Mouse (Mus musculus): ENCODE measurements around the gene Nab2. TPM values are rescaled to one million over a fixed set of nuclear protein-coding genes. Genes with fewer than 3 reads are reported as not detected.

Gene Nab2
- 4.9 and 5.5 TPM in 2 replicates for polyA plus RNA-seq (2014; fragmentation: Nextera tagmentation; extraction: Ambion mirVana)

DNA sequence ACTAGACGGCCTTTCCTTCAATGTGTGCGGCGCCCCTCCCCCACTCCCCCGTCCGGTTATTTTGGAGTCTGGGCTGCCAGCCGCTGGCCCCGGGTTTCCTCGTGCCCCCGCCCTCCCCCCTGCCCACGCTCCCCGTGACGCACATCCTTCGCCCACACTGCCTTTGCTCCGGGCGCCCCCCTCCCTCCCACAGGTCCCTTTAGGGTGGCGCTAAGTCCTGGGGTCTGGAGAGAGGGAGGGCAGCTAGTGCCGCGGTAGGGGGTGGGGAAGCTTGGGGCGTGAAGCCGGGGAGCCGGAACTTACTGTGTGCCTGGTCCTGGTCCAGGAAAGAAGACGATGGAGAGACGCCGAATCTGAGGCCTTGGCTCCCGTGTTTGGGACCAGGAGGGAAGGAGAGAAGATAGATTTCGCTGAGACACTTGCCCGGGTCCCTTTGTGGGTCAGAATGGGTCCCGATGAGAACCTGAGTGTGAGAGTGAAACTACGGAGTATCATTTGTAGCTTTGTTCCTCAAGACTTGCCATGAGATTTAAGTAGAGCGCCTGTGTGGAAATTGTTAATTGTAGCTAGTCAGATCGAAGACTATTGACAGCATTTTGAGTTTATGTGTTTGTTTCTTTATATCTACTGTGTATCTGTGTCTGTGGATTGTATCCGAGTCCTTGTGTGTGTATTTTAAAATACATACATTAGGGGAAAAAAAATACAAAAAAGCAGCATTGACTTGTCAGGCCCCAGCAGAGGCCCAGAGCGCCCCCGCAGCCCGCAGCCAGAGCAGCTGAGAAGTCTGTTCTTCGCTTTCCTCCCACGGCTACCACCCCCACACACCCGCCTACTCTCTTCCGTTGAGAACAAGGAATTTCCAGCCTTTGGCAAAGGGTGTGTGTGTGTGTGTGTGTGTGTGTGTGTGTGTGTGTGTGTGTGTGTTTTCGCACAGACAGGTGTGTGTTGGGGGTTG is at the start of gene Nab2:
Gene Nab2, minus strand, starts transcription at position 476 of the 958 bp plus-strand sequence.
- Histone ChIP-seq H3K27ac (ENCODE audit: low read depth, low read length) (peak within 1 kb of the TSS; percentile 75), H3K4me3 (ENCODE audit: low read depth, low read length) (peak within 1 kb of the TSS; percentile 54), H3K36me3 (ENCODE audit: control insufficient read depth, insufficient read depth, low read length) (no peaks in the 10 kb centered on the region), H3K4me2 (ENCODE audit: low read depth, low read length, severe bottlenecking) (peak within 1 kb of the TSS; percentile 64), H3K27me3 (ENCODE audit: control insufficient read depth, insufficient read depth, low read length) (peaks cover 49% of the 10 kb centered on the region), H3K9ac (ENCODE audit: low read length) (peak within 1 kb of the TSS; percentile 55), H3K4me1 (replicated peaks; ENCODE audit: control insufficient read depth, insufficient read depth, low read length) (peaks cover 24% of the 10 kb centered on the region), H3K9me3 (ENCODE audit: control insufficient read depth, low read length) (no peaks in the 10 kb centered on the region)
- DNase-seq (ENCODE audit: low spot score) (peak; percentile 77), ATAC-seq (replicated peaks; ENCODE audit: low FRiP score) (peak; percentile 19; the same call in 1 of the 2 replicates)
- 3% methylated on average over 39 of the region's 40 CpGs for WGBS

DNA sequence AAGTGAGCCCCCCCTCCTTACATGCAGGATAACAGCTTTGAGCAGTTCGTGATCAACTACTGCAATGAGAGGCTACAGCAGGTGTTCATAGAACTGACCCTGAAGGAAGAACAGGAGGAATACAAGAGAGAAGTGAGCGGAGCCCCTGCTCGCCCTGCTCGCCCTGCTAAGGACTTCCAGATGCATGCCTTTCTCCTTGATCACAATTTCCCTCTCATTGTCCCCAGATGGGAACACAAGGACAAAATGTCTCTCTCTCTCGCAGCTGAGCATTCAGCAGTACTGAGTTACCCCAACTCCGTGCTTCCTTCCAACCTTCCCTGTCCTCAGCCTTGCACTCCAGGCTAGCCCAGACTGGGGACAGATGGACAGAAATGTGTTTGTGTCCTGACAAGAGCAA is 44.4 kb upstream of the Nab2 start:
- Histone ChIP-seq H3K27ac (ENCODE audit: low read depth, low read length) (no peak overlapping the region), H3K4me2 (ENCODE audit: low read depth, low read length, severe bottlenecking) (no peak overlapping the region), H3K4me1 (replicated peaks; ENCODE audit: control insufficient read depth, insufficient read depth, low read length) (no peaks in the 10 kb centered on the region), H3K9me3 (ENCODE audit: control insufficient read depth, low read length) (no peaks in the 10 kb centered on the region), H3K9ac (ENCODE audit: low read length) (no peak overlapping the region), H3K36me3 (ENCODE audit: control insufficient read depth, insufficient read depth, low read length) (no peaks in the 10 kb centered on the region), H3K4me3 (ENCODE audit: low read depth, low read length) (no peak overlapping the region), H3K27me3 (ENCODE audit: control insufficient read depth, insufficient read depth, low read length) (no peaks in the 10 kb centered on the region)
- DNase-seq (ENCODE audit: low spot score) (peak; percentile 39), ATAC-seq (replicated peaks; ENCODE audit: low FRiP score) (no peak)
- WGBS, result 76% methylated on average over 6 of the region's 6 CpGs

DNA sequence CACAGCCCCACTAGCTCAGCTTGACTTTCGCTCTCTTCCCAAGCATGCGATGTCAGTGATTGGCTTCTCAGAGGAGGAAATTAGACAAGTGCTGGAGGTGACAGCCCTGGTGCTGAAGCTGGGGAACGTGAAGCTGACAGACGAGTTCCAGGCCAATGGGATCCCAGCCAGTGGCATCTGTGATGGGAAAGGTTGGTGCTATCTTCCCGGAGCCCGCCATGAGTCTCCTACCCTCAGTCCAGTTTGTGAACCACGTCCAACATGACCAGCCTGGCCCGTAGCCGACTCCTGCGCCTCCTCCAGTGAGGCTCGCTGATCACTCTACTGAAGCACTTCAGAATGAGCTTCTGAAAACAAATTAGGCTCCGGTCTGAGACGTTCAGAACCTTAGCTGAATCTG is 42.0 kb upstream of the Nab2 start:
- Histone ChIP-seq H3K4me3 (ENCODE audit: low read depth, low read length) (no peak overlapping the region), H3K9me3 (ENCODE audit: control insufficient read depth, low read length) (no peaks in the 10 kb centered on the region), H3K4me1 (replicated peaks; ENCODE audit: control insufficient read depth, insufficient read depth, low read length) (no peaks in the 10 kb centered on the region), H3K4me2 (ENCODE audit: low read depth, low read length, severe bottlenecking) (no peak overlapping the region), H3K27ac (ENCODE audit: low read depth, low read length) (no peak overlapping the region), H3K36me3 (ENCODE audit: control insufficient read depth, insufficient read depth, low read length) (no peaks in the 10 kb centered on the region), H3K9ac (ENCODE audit: low read length) (no peak overlapping the region), H3K27me3 (ENCODE audit: control insufficient read depth, insufficient read depth, low read length) (no peaks in the 10 kb centered on the region)
- no peak for ATAC-seq (replicated peaks; ENCODE audit: low FRiP score)
- DNase-seq (ENCODE audit: low spot score), result no peak
- WGBS, result 81% methylated on average over 13 of the region's 13 CpGs

DNA sequence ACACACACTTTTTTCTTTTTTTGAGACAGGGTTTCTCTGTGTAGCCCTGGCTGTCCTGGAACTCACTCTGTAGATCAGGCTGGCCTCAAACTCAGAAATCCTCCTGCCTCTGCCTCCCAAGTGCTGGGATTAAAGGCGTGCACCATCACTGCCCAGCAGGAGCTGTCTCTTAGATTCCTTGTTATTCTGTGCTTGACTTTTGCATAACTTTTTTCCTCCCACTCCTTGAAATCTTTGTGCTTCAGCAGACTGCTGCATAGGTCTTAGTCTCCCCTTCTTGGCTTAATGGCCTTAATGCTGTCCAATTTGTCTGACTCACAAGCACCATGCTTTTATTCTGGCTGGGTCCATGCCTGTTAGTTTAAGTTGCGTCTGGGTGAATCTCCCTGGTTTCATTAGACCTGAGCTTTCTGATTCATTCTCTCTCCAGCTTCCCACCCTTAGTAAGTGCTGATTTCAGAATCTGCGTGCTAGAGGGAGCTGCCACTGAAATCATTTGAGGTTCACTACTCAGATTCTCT is 40.5 kb upstream of the Nab2 start:
- no peak for DNase-seq (ENCODE audit: low spot score)
- Histone ChIP-seq H3K27ac (ENCODE audit: low read depth, low read length) (no peak overlapping the region), H3K4me3 (ENCODE audit: low read depth, low read length) (no peak overlapping the region), H3K9me3 (ENCODE audit: control insufficient read depth, low read length) (no peaks in the 10 kb centered on the region), H3K27me3 (ENCODE audit: control insufficient read depth, insufficient read depth, low read length) (no peaks in the 10 kb centered on the region), H3K36me3 (ENCODE audit: control insufficient read depth, insufficient read depth, low read length) (no peaks in the 10 kb centered on the region), H3K4me1 (replicated peaks; ENCODE audit: control insufficient read depth, insufficient read depth, low read length) (no peaks in the 10 kb centered on the region), H3K4me2 (ENCODE audit: low read depth, low read length, severe bottlenecking) (no peak overlapping the region), H3K9ac (ENCODE audit: low read length) (no peak overlapping the region)
- 86% methylated on average over 3 of the region's 3 CpGs for WGBS
- ATAC-seq (replicated peaks; ENCODE audit: low FRiP score), result no peak

DNA sequence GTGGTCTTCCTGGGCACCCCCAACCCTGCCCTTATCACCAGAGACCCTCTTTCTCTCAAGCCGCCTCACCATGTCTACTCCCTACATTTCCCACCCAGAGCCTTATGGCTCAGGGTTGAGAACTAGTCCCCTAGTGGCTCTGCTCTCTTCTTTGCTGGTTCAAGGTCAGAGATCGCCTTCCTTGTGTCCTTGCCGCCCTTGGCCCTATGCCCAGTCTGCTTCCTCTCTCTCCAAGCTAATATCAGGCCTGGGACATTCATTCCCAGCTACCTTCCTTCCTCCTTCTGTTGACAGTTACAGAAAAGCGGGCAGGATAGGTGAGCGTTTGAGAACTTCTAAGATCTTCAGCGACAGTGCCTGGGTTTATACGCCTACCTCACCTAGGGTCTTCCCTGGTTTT is 39.4 kb upstream of the Nab2 start:
- Histone ChIP-seq H3K4me1 (replicated peaks; ENCODE audit: control insufficient read depth, insufficient read depth, low read length) (no peaks in the 10 kb centered on the region), H3K27ac (ENCODE audit: low read depth, low read length) (no peak overlapping the region), H3K27me3 (ENCODE audit: control insufficient read depth, insufficient read depth, low read length) (no peaks in the 10 kb centered on the region), H3K9ac (ENCODE audit: low read length) (no peak overlapping the region), H3K9me3 (ENCODE audit: control insufficient read depth, low read length) (no peaks in the 10 kb centered on the region), H3K4me2 (ENCODE audit: low read depth, low read length, severe bottlenecking) (no peak overlapping the region), H3K4me3 (ENCODE audit: low read depth, low read length) (no peak overlapping the region), H3K36me3 (ENCODE audit: control insufficient read depth, insufficient read depth, low read length) (no peaks in the 10 kb centered on the region)
- DNase-seq (ENCODE audit: low spot score), result peak; percentile 40
- ATAC-seq (replicated peaks; ENCODE audit: low FRiP score), result no peak
- 90% methylated on average over 7 of the region's 7 CpGs for WGBS

DNA sequence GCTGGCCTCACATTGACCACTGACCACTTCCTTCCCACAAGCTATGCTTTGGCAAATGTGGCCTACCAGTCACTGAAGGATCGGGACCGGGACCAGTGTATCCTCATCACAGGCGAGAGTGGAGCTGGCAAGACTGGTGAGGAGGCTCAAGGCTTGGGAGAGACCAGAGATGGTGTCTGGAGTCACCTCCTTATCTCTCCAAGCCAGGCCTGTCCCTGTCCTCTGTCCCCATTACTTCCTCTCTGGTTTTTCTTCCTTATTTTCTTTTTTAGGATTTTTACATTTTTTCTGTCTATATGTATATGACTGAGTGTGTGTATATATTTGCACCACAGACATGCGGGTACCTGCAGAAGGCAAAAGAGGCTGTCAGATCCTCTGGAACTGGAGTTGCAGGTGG is 37.4 kb upstream of the Nab2 start:
- Histone ChIP-seq H3K27ac (ENCODE audit: low read depth, low read length) (no peak overlapping the region), H3K4me3 (ENCODE audit: low read depth, low read length) (no peak overlapping the region), H3K4me2 (ENCODE audit: low read depth, low read length, severe bottlenecking) (no peak overlapping the region), H3K4me1 (replicated peaks; ENCODE audit: control insufficient read depth, insufficient read depth, low read length) (no peaks in the 10 kb centered on the region), H3K9me3 (ENCODE audit: control insufficient read depth, low read length) (no peaks in the 10 kb centered on the region), H3K9ac (ENCODE audit: low read length) (no peak overlapping the region), H3K27me3 (ENCODE audit: control insufficient read depth, insufficient read depth, low read length) (no peaks in the 10 kb centered on the region), H3K36me3 (ENCODE audit: control insufficient read depth, insufficient read depth, low read length) (no peaks in the 10 kb centered on the region)
- 91% methylated on average over 4 of the region's 4 CpGs for WGBS
- no peak for ATAC-seq (replicated peaks; ENCODE audit: low FRiP score)
- no peak for DNase-seq (ENCODE audit: low spot score)

DNA sequence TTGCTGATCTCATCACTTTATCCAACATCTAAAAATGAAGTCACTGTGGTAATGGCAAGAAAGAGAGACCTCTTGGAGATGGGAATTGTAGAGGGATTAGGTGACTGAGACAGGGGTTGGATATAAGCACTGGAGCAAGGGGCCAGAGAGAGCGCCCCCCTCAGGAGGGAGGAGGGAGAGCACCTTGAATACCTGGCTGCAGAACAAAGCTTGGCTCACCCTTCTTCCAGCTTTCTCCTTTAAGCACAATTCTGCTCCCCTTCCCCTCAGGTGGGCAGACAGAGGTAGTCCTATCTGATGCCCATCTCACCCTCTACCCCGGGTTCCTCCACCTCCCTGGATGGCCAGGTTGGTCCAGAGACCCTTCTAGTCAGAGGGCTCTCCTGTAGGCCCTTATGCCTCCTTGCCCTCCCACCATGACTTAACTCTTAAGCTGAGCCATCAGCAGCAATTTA is 36.4 kb upstream of the Nab2 start, which contains the start of gene Myo1a:
Gene Myo1a, plus strand, starts transcription at position 405 of the 455 bp plus-strand sequence.
- 64% methylated on average over 2 of the region's 2 CpGs for WGBS

DNA sequence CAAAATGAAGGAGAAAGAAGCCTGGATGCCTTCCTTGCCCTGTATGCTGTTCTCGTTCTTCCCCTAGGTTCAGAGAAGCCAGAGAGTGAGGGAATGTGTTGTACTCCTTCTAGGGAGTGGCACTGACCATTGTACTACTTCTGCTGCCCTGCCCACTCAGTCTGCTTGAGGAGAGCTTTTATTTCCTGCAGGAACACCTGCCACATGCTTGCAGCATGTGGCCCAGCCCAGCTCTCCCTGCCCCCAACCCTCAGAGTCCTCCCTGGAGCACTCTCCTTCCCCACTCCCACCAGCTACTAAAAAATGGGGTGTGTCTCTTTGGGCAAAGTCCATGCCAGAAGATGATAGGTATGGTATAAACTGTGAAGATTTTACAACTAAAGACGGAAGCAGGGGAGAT is 35.9 kb upstream of the Nab2 start:
- H3K36me3 ChIP-seq (ENCODE audit: control insufficient read depth, insufficient read depth, low read length), result no peaks in the 10 kb centered on the region
- H3K4me3 ChIP-seq (ENCODE audit: low read depth, low read length), result no peak overlapping the region
- H3K4me2 ChIP-seq (ENCODE audit: low read depth, low read length, severe bottlenecking), result no peak overlapping the region
- H3K27ac ChIP-seq (ENCODE audit: low read depth, low read length), result no peak overlapping the region
- no peak overlapping the region for H3K9ac ChIP-seq (ENCODE audit: low read length)
- H3K9me3 ChIP-seq (ENCODE audit: control insufficient read depth, low read length), result no peaks in the 10 kb centered on the region
- ATAC-seq (replicated peaks; ENCODE audit: low FRiP score), result no peak
- DNase-seq (ENCODE audit: low spot score), result no peak
- no peaks in the 10 kb centered on the region for H3K27me3 ChIP-seq (ENCODE audit: control insufficient read depth, insufficient read depth, low read length)
- 77% methylated on average over 2 of the region's 2 CpGs for WGBS
- H3K4me1 ChIP-seq (replicated peaks; ENCODE audit: control insufficient read depth, insufficient read depth, low read length), result no peaks in the 10 kb centered on the region

More for the DNA sequence above, 36.4 kb upstream of the Nab2 start, which contains the start of gene Myo1a:
- Histone ChIP-seq H3K27me3 (ENCODE audit: control insufficient read depth, insufficient read depth, low read length) (no peaks in the 10 kb centered on the region), H3K9ac (ENCODE audit: low read length) (no peak within 1 kb of the TSS), H3K36me3 (ENCODE audit: control insufficient read depth, insufficient read depth, low read length) (no peaks in the 10 kb centered on the region), H3K4me2 (ENCODE audit: low read depth, low read length, severe bottlenecking) (no peak within 1 kb of the TSS), H3K27ac (ENCODE audit: low read depth, low read length) (no peak within 1 kb of the TSS; the same call in 1 of the 2 replicates), H3K9me3 (ENCODE audit: control insufficient read depth, low read length) (no peaks in the 10 kb centered on the region), H3K4me3 (ENCODE audit: low read depth, low read length) (no peak within 1 kb of the TSS), H3K4me1 (replicated peaks; ENCODE audit: control insufficient read depth, insufficient read depth, low read length) (no peaks in the 10 kb centered on the region)
- no peak for ATAC-seq (replicated peaks; ENCODE audit: low FRiP score)
- no peak for DNase-seq (ENCODE audit: low spot score)
